Mouse (Mus musculus) kidney, postnatal 36 days (tissue): Measurements from ENCODE around the gene Arap1.

Source experiments
- DNase-seq, 2 experiments: peaks; one replicate each; pipeline ENCODE4 v3.0.0; 2021 to 2022; ENCODE audit warnings: mixed read lengths in 2 of 2

Gene Arap1

DNA sequence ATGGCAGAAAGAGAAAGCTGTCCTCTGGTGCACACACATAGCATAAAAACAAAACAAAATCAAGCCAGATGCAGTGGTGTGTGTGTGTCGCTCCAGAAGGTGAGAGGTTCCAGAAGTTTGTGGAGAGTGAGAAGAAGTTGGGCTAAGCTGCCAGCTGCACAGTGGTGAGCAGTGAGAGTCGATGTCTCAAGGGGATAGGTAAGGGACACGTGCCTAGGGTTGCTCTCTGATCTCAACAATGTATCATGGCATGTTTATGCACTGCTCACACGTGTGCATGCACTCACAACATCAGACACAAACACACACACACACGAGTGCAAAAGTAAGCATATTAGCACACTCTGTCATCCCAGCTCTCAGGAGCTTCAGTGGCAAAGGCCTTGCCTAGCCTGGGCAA, 16.0 kb downstream of the Arap1 start:
- no peak for DNase-seq

DNA sequence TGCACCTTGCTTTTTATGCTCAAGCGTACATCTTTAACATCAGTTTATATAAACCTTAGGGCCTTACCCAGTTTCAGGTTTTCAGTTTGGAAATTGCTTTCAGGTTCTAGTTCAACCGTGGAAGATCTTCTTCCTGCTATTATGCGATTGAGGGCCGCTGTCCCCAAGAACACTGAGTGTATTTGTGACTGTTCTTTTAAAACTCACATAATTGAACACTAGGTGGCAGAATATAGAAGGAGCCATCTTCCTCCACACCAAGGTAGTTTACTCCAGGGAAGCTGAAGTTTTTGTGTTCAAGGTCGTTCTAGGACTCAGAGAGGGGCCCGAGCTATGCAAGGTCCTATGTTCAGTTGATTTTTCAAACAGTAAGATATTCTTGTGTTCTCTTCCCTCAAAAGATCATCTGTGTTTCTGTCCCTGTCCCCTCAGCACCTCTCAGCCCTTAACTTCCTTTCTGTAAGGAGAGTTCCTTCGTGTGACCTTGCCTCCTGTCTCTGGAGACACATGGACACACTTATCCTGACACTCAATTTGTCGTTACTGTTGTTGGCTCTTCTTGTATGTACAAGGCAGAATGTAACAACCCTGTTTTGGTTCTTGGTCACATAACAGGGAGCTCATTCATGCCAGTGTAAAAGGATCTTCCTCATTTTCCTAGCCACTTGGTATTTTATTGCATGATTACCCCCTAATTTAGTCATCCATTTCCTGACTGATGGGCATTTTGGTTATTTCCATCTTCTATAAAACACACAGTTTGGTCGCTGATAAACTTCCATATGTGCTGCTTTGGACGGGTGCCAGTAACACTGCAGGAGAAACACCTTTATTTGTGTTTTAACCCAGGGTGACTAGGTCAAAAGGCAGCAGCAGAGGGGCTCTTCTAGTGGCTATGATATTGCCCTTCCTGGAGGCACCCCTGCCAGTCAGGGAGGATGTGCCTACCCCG, 20.3 kb downstream of the Arap1 start:
- DNase-seq: no peak

GRCm38 (mm10) chr7:101369666-101370065, 21.8 kb downstream of the Arap1 start:
- no peak for DNase-seq

DNA sequence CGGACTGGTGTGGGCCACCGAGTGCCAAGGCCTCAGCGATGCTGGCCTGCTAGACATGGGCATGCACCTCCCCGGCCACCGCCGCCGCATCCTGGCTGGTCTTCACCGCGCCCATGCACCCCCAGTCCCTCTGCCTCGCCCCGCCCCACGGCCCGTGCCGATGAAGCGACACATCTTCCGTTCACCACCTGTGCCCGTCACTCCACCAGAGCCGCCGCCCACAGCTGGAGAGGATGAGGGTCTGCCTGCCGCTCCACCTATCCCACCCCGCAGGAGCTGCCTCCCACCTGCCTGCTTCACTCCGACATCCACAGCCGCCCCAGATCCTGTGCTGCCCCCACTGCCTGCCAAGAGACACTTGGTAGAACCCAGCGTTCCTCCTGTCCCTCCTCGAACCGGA, 25.2 kb downstream of the Arap1 start:
- no peak for DNase-seq

DNA sequence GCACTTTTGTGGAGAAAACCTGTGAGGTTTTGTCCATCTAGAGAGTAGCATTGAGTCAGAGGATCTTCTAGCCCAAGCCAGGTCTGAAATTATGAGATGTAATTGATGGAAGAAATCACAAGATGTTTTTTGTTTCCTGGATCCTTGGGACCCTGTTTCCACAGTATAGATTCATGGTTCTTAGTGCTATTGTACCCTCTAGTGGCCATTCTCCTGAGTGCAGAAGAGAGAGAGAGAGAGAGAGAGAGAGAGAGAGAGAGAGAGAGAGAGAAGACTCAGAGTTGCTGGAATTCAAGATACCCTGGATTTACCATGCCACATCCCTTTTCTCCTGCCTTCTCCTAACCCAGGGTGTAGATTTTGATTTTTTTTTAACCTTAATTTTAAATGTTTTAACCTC, 26.3 kb downstream of the Arap1 start:
- DNase-seq: peak; percentile 40 to 62

DNA sequence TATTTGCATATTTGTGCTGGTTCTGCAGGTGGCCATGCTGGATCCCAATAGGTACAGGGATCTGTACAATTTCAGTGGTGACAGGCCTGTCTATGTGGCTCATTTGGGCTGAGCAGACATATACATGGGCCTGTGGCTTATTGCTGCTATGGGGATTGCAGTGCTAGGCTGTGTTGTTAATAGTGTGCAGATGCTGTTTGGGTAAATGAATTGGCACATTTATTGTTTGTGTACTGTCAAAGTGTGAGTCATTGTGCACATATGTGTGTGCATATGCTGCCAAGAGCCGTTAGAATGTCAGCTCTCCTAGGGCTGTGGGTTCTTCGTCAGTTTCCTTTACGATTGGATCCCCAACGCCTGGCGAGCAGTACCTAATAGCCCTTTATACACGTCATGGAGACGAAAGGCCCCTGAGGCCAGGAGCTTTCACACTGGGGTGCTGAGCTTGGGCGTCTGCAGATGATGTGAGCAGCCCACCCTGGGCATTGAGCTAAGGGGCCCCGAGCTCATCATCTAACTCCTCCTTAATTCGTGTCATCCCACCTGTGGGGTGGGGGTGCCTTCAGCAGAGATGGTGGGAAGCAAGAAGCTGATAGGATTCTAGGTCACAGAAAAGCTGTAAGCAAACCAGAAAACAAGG, 29.0 kb downstream of the Arap1 start:
- DNase-seq: no peak

- peak; percentile 84 to 85 for DNase-seq
Observed at GRCm38 (mm10) chr7:101377741-101378262, 29.9 kb downstream of the Arap1 start.

DNA sequence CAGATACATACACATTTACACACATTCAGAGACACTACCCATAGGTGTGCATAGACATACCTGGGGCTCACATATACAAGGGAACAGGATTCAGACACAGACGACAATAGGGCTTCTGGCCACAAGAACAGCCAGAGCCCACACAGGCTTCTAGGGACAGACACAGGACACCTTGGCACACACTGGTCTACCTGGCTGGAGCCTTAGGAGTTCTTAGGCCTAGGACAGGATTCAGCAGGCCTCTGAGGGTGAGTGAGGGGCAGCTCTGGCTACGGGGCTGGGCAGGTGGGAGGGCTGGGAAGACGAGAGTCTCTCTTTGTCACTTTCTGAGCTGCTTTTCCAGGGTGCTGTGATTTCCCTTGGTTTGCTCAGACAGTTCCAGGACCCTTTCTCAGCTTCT, 30.4 kb downstream of the Arap1 start:
- DNase-seq: peak in 1 of 2 experiments; percentile 22

DNA sequence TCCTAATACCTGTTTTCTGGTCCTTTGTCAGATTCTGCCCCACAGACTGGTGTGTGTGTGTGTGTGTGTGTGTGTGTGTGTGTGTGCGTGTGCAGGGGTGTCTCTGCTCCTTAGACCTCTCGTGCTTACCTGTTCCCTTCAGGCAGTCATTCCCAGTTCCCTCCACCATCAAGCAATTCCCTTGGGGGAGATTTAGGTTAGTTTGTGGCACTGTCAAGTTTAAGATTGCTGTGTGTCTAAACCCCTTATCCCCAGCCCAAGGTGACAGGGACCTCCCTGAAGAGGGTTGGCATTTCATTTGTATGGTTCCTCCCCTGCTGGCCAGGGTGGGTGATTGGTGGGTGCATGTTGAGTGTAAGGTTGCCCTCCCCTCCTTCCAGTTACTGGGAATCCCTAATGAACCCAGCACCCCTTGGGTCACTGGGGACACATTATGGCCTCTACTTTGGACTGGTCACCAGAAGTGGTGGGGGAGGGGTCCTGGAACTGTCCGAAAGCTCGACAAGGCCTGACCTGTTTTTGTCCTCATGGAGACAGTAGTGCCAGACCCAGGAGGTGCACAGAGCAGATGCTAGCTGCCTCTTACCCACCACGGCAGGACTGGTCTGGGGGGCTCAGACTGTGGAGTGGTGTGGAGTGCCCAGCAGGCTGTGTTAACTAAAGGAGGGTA, 31.1 kb downstream of the Arap1 start:
- DNase-seq: peak; percentile 59 to 77

DNA sequence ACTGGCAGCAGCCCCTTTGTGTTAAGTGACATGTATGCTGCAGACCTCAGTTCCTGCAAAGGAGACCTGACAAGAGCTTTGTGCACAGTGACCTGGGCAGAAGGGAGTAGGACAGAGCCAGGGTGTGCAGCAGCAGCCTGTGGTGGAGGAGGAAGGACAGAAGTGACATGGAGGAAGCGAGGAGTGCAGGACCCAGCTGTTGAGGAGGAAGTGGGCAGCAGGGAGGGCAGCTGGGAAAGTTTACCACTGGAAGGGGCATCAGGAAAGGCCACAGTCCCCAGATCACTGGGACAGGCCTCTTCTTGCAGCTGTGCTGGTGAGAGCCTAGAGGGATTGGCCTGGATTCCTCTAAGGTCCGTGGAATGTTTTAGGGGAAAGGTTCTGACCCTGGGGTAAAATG, 31.9 kb downstream of the Arap1 start:
- DNase-seq: no peak

GRCm38 (mm10) chr7:101381512-101381911, 33.6 kb downstream of the Arap1 start:
- peak; percentile 76 to 77 for DNase-seq

GRCm38 (mm10) chr7:101382378-101382777, 34.5 kb downstream of the Arap1 start:
- peak; percentile 56 to 59 for DNase-seq

DNA sequence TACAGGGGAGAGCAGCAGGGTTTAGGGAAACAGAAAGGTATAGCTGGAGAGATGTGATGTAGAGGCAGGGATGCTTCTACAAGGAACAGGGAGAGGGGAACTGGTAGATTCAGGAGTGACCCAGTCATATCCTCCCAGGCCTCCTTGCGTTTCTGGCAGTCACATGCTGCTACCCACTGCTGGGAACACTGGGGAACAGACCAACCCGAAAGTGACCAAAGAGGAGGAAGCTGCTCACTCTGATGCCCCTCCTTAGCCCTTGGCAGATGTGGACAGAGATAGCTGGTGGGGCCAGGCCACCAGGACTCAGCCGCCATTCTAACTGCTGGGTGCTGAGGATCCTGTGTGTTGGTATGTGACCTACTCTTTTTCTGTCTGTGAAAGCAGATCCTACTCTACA, 35.9 kb downstream of the Arap1 start:
- DNase-seq: no peak

- DNase-seq: no peak
Observed at GRCm38 (mm10) chr7:101384931-101385330, 37.1 kb downstream of the Arap1 start.

- DNase-seq: peak; percentile 23 to 36
Observed at GRCm38 (mm10) chr7:101385331-101385733, 37.5 kb downstream of the Arap1 start.

DNA sequence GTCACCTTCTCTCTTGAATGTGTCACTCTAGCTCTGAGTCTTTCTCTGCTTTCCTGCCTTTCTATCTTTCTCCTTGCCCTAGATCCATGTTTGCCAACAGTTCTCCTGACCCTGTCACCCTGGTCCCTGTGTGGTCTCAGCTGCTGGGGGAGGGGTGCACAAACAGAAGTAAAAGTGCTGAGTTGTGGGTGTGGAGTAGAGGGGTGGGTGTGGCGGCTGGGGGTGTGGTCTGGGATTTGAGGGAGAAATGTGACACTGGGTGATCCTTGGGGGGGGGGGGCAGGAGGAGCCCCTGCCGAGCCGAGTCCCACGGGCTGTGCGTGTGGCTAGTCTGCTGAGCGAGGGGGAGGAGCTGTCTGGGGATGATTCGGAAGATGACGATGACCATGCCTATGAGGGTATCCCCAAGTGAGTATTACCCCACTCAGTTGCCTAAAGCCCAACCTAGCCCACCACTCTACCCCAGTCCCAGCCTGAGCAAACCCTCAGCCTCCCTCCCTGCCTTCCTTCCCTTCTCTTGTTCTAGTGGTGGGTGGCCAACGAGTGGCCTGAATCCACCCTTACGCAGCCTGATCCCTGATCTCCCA, 38.1 kb downstream of the Arap1 start:
- peak in 1 of 2 experiments; percentile 31 for DNase-seq

- no peak for DNase-seq
Observed at GRCm38 (mm10) chr7:101389256-101389655, 41.4 kb downstream of the Arap1 start.

GRCm38 (mm10) chr7:101391909-101392479, 44.1 kb downstream of the Arap1 start:
- no peak for DNase-seq

- no peak for DNase-seq
Observed at GRCm38 (mm10) chr7:101393015-101393414, 45.1 kb downstream of the Arap1 start.

DNA sequence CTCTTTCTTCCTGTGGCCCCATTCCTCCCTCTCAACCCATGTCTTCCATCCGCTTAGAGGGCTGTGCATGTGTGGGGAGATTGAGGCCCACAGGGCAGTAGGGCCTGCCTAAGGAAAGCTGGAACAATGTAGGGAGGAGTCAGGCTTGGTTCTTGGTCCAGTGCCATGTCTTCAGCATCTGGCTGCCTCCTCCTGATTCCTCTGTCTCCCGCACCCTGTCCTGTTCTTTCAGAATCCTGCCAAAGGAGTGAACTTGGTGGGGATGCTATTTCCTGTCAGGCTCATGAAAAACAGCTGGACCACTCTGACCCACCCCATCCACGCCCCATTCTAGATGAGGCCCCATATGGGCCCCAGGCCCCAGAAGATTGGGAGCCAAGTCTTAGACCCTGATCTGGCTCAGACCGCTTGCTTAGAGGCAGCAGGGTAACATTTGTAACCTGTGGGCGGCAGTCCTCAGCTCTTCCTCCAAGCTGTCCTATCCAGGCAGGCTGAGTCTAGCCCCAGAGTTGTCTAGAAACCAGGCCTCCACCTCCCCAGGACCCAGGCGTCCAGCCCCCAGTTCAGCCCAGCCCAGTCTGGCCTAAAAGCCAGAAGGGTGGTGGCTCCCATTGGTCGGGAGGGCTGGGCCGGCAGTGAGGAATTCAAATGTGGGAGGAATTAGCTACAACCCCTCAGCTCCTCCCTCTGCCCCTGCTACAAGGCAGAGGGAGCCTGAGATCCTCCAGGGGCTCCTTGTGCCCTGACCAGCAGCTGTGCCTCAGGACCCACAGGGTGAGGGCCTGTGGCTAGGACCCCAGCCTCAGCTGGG, 46.0 kb downstream of the Arap1 start:
- peak; percentile 54 to 57 for DNase-seq

DNA sequence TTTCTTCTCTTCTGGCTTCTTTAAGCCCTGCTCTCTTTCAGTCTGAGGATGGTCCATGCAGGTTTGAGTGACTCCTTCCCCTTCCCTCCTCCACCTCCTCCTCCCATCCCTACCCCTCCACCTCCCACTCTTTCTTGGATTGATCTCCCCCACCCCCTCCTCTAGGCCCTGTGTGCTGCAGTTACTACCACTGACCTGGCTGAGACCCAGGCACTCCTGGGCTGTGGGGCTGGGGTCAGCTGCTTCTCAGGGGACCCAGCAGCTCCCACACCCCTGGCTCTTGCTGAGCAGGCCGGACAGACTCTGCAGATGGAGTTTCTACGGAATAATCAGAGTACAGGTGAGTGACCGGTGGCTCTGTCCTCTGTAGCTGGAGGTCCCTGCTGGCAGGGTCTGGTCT, 46.7 kb downstream of the Arap1 start:
- DNase-seq: no peak

- no peak for DNase-seq
Observed at GRCm38 (mm10) chr7:101395471-101395870, 47.6 kb downstream of the Arap1 start.
